Mouse (Mus musculus) intestine, embryonic 14.5 days (tissue): ENCODE data around the gene Asns. TPM values are rescaled to one million over a fixed set of nuclear protein-coding genes. Genes with fewer than 3 reads are reported as not detected.

Experiments
- ATAC-seq: fragments of 200-750 bp; cut with Nextera tagmentation; replicated peaks from 2 replicates; pipeline ENCODE4 v1.8.0; 2017; ENCODE audit warnings: low read depth, moderate number of reproducible peaks, moderate TSS enrichment, moderate library complexity; ENCODE audit not compliant: low FRiP score, low TSS enrichment
- DNase-seq: peaks from one replicate; pipeline ENCODE4 v3.0.0-alpha.2; 2018; ENCODE audit warnings: low spot score
- H3K27ac ChIP-seq: fragments of 300-500 bp; sonication (generic); 2 replicates; pipeline ENCODE4 v1.5.1; 2014; ENCODE audit warnings: low read depth, mild to moderate bottlenecking, control low read depth
- H3K27me3 ChIP-seq: fragments of 300-500 bp; sonication (generic); replicated peaks from 2 replicates; pipeline ENCODE4 v1.6.1; 2014; ENCODE audit warnings: low read length, control low read depth; ENCODE audit not compliant: control insufficient read depth, insufficient read depth
- H3K36me3 ChIP-seq: fragments of 300-500 bp; sonication (generic); 2 replicates; pipeline ENCODE4 v1.6.1; 2014; ENCODE audit warnings: low read length, control low read depth; ENCODE audit not compliant: control insufficient read depth, insufficient read depth
- H3K4me1 ChIP-seq: fragments of 300-500 bp; sonication (generic); replicated peaks from 2 replicates; pipeline ENCODE4 v1.6.1; 2014; ENCODE audit warnings: low read length, control low read depth, mixed read lengths; ENCODE audit not compliant: control insufficient read depth, insufficient read depth
- H3K4me2 ChIP-seq: fragments of 300-500 bp; sonication (generic); 2 replicates; pipeline ENCODE4 v1.6.1; 2014; ENCODE audit warnings: low read length
- H3K4me3 ChIP-seq: fragments of 300-500 bp; sonication (generic); 2 replicates; pipeline ENCODE4 v1.5.1; 2014; ENCODE audit warnings: low read depth, low read length, control low read depth, mixed read lengths
- H3K9ac ChIP-seq: fragments of 300-500 bp; sonication (generic); 2 replicates; pipeline ENCODE4 v1.6.1; 2014; ENCODE audit warnings: mild to moderate bottlenecking, low read length
- H3K9me3 ChIP-seq: fragments of 300-500 bp; sonication (generic); 2 replicates; pipeline ENCODE4 v1.6.1; 2016; ENCODE audit warnings: low read length, control low read depth; ENCODE audit not compliant: control insufficient read depth
- WGBS: fragments of 180-500 bp; shearing (Covaris S2); extraction: QIAGEN DNeasy Blood & Tissue Kit; methylation state at CpG from one replicate; pipeline ENCODE4 v1.1.7; 2014; 5-methylcytosine and 5-hydroxymethylcytosine counted together
- polyA plus RNA-seq: library from polyadenylated mRNA; unstranded; fragments of >200 nt; fragmentation: Nextera tagmentation; extraction: Ambion mirVana; gene quantifications from 2 replicates; pipeline ENCODE4 v1.2.1, GENCODE M21; 2014

Gene Asns
- polyA plus RNA-seq, 1 experiment from 2014 or later: 89.0 TPM

GRCm38 (mm10) chr6:7692451-7692850, 603 bp downstream of the Asns start:
- peak overlapping the region; percentile 62 for H3K9ac ChIP-seq
- peak overlapping the region; percentile 51 for H3K27ac ChIP-seq
- peaks cover 4% of the 10 kb centered on the region; the same call in 1 of the 2 replicates for H3K4me1 ChIP-seq
- peak overlapping the region; percentile 88 for H3K4me2 ChIP-seq
- H3K9me3 ChIP-seq: no peaks in the 10 kb centered on the region
- no peaks in the 10 kb centered on the region for H3K36me3 ChIP-seq
- WGBS: under 1% methylated on average over 12 of the region's 12 CpGs
- peak overlapping the region; percentile 70 for H3K4me3 ChIP-seq
- no peak for DNase-seq
- ATAC-seq: peak; percentile 56
- no peaks in the 10 kb centered on the region for H3K27me3 ChIP-seq

- no peak overlapping the region for H3K27ac ChIP-seq
- no peaks in the 10 kb centered on the region for H3K27me3 ChIP-seq
- whole genome bisulfite sequencing: 33% methylated on average over 15 of the region's 15 CpGs
- peak; percentile 52 for DNase-seq
- H3K4me3 ChIP-seq: peak overlapping the region; percentile 70
- ATAC-seq: no peak
- H3K4me1 ChIP-seq: peaks cover 4% of the 10 kb centered on the region; the same call in 1 of the 2 replicates
- no peaks in the 10 kb centered on the region for H3K36me3 ChIP-seq
- H3K9me3 ChIP-seq: no peaks in the 10 kb centered on the region
- peak overlapping the region; percentile 62 for H3K9ac ChIP-seq
- H3K4me2 ChIP-seq: peak overlapping the region; percentile 88
These were observed 1.0 kb downstream of the Asns start for GRCm38 (mm10) chr6:7692037-7692436.

- H3K4me3 ChIP-seq: no peak overlapping the region
- peaks cover 4% of the 10 kb centered on the region; the same call in 1 of the 2 replicates for H3K4me1 ChIP-seq
- WGBS: 69% methylated on average over 9 of the region's 9 CpGs
- H3K9ac ChIP-seq: no peak overlapping the region
- H3K36me3 ChIP-seq: no peaks in the 10 kb centered on the region
- no peak overlapping the region for H3K4me2 ChIP-seq
- no peaks in the 10 kb centered on the region for H3K9me3 ChIP-seq
- no peaks in the 10 kb centered on the region for H3K27me3 ChIP-seq
- DNase-seq (no peak), ATAC-seq (no peak)
- H3K27ac ChIP-seq: no peak overlapping the region
These were observed 2.6 kb downstream of the Asns start for GRCm38 (mm10) chr6:7690456-7690855.

GRCm38 (mm10) chr6:7689180-7689579, 3.9 kb downstream of the Asns start:
- 92% methylated on average over 12 of the region's 12 CpGs for WGBS

GRCm38 (mm10) chr6:7686047-7686446, 7.0 kb downstream of the Asns start:
- no peaks in the 10 kb centered on the region for H3K4me1 ChIP-seq
- no peak overlapping the region for H3K4me3 ChIP-seq
- no peak overlapping the region for H3K9ac ChIP-seq
- no peak overlapping the region for H3K27ac ChIP-seq
- 65% methylated on average over 2 of the region's 2 CpGs for WGBS
- H3K27me3 ChIP-seq: no peaks in the 10 kb centered on the region
- DNase-seq (no peak), ATAC-seq (no peak)
- no peaks in the 10 kb centered on the region for H3K36me3 ChIP-seq
- no peaks in the 10 kb centered on the region for H3K9me3 ChIP-seq
- no peak overlapping the region for H3K4me2 ChIP-seq

More at GRCm38 (mm10) chr6:7689180-7689579, 3.9 kb downstream of the Asns start:
- H3K4me1 ChIP-seq: peaks cover 4% of the 10 kb centered on the region; the same call in 1 of the 2 replicates
- no peak overlapping the region for H3K4me3 ChIP-seq
- no peaks in the 10 kb centered on the region for H3K9me3 ChIP-seq
- H3K4me2 ChIP-seq: no peak overlapping the region
- no peaks in the 10 kb centered on the region for H3K36me3 ChIP-seq
- no peaks in the 10 kb centered on the region for H3K27me3 ChIP-seq
- no peak overlapping the region for H3K27ac ChIP-seq
- ATAC-seq: no peak
- no peak for DNase-seq
- no peak overlapping the region for H3K9ac ChIP-seq

GRCm38 (mm10) chr6:7676194-7676901, 16.7 kb downstream of the Asns start:
- WGBS: 91% methylated on average over 8 of the region's 8 CpGs
- H3K9me3 ChIP-seq: no peaks in the 10 kb centered on the region
- no peaks in the 10 kb centered on the region for H3K4me1 ChIP-seq
- no peak overlapping the region for H3K27ac ChIP-seq
- H3K9ac ChIP-seq: no peak overlapping the region
- ATAC-seq (no peak), DNase-seq (no peak)
- H3K4me2 ChIP-seq: no peak overlapping the region
- no peak overlapping the region for H3K4me3 ChIP-seq
- 0 out of 2 replicates have a peak, but pooled peaks cover 13% of the 10 kb centered on the region for H3K36me3 ChIP-seq
- no peaks in the 10 kb centered on the region for H3K27me3 ChIP-seq

GRCm38 (mm10) chr6:7672438-7673253, 20.4 kb downstream of the Asns start:
- Histone ChIP-seq H3K27ac (no peak overlapping the region), H3K9ac (no peak overlapping the region), H3K4me3 (no peak overlapping the region), H3K36me3 (0 out of 2 replicates have a peak, but pooled peaks cover 13% of the 10 kb centered on the region), H3K9me3 (no peaks in the 10 kb centered on the region), H3K4me2 (no peak overlapping the region), H3K27me3 (no peaks in the 10 kb centered on the region), H3K4me1 (no peaks in the 10 kb centered on the region)
- WGBS: 90% methylated on average over 10 of the region's 10 CpGs
- ATAC-seq (no peak), DNase-seq (no peak)

- H3K27me3 ChIP-seq: no peaks in the 10 kb centered on the region
- H3K4me2 ChIP-seq: no peak overlapping the region
- no peaks in the 10 kb centered on the region for H3K4me1 ChIP-seq
- no peak overlapping the region for H3K27ac ChIP-seq
- 0 out of 2 replicates have a peak, but pooled peaks cover 8% of the 10 kb centered on the region for H3K36me3 ChIP-seq
- DNase-seq (no peak), ATAC-seq (no peak)
- H3K4me3 ChIP-seq: no peak overlapping the region
- no peak overlapping the region for H3K9ac ChIP-seq
- 62% methylated on average over 3 of the region's 3 CpGs for WGBS
- H3K9me3 ChIP-seq: no peaks in the 10 kb centered on the region
These were observed 21.6 kb downstream of the Asns start for GRCm38 (mm10) chr6:7671429-7671828.
